7 mouse cellular contexts compared by ENCODE assay signal in the genomic region with DNA sequence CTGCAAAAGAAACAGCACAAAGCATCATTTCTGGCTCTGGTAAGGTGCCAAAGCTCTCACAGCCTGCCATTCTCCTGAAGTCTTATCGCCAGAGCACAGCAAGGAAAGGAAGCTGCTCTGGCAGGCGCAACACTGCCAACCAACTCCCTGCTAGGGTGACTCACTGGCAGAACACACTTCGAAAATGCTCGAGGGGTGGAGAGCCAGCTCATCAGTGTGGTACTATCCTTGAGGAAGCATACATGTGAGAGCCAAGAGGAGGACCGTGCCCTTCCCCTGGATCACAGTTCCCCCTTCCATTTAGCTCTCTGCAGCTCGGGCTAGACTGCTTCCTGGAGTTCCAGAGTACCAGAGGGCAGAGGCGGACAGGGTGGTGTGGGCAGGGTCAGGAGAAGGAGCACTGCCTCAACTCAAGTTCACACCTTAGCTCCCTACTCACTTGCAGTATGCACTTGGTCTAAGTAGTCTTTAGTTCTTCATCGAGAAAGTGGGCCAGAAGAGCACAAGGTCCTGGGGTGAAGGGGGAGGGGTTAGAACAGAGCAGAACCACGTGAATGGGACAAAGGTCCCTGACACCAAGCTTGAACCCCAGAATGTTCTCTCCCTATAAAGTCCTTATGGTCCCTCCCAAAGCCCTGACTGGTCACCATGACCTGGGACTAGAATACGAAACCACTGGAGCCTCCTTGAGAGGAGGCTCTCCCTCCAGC.
A peak's percentile ranks its signal among the peaks of the same experiment; 100 is the strongest.
DNase-seq lines count a peak whose midpoint lies in the region; ATAC-seq and TF ChIP-seq lines count a peak whose summit lies in the region.

No protein-coding gene starts in this region.

- ATAC-seq in heart, embryonic 13.5 days (ENCODE audit: extremely low read depth, insufficient number of reproducible peaks, low FRiP score, low TSS enrichment), result no peak
- peak; percentile 52; the same call in 1 of the 2 replicates for ATAC-seq in stomach, embryonic 16.5 days (ENCODE audit: insufficient read depth, low FRiP score)

- peaks cover 73% of the 10 kb centered on the region for H3K4me1 ChIP-seq in thymus, adult 2 months (replicated peaks; ENCODE audit: control insufficient read depth, insufficient read depth, low read length)
- H3K4me1 ChIP-seq in heart, embryonic 13.5 days, result peaks cover 35% of the 10 kb centered on the region
- H3K4me1 ChIP-seq in stomach, embryonic 16.5 days (ENCODE audit: control insufficient read depth, insufficient read depth, low read length), result peaks cover 2% of the 10 kb centered on the region; the same call in 1 of the 2 replicates

- H3K9me3 ChIP-seq in heart, embryonic 13.5 days, result no peaks in the 10 kb centered on the region
- no peaks in the 10 kb centered on the region for H3K9me3 ChIP-seq in stomach, embryonic 16.5 days (replicated peaks; ENCODE audit: control insufficient read depth, low read length)

- DNase-seq in thymus, adult 2 months, result no peak
- DNase-seq in thymus, postnatal 10 days (ENCODE audit: low spot score in 2 of 2), result no peak
- DNase-seq in cerebellum, adult 11 months, result peak; percentile 79
- DNase-seq in left cerebral cortex, postnatal 36 days (ENCODE audit: low spot score in 2 of 2), result peak; percentile 75
- DNase-seq in T-cell, adult 2 months (ENCODE audit: low spot score), result no peak

- H3K36me3 ChIP-seq in thymus, adult 2 months (ENCODE audit: control insufficient read depth, insufficient read depth, low read length), result no peaks in the 10 kb centered on the region
- H3K36me3 ChIP-seq in heart, embryonic 13.5 days, result peaks cover 6% of the 10 kb centered on the region; the same call in 1 of the 2 replicates
- H3K36me3 ChIP-seq in stomach, embryonic 16.5 days (ENCODE audit: control insufficient read depth, insufficient read depth, low read length), result no peaks in the 10 kb centered on the region

- H3K9ac ChIP-seq in heart, embryonic 13.5 days, result no peak overlapping the region
- H3K9ac ChIP-seq in stomach, embryonic 16.5 days (ENCODE audit: low read length), result no peak overlapping the region

- intact Hi-C loops in left cerebral cortex, postnatal 36 days (cut with DNase I), result no loop called here

- no peak overlapping the region for H3K4me3 ChIP-seq in thymus, adult 2 months (ENCODE audit: control insufficient read depth, insufficient read depth, low read length)
- no peak overlapping the region for H3K4me3 ChIP-seq in heart, embryonic 13.5 days
- no peak overlapping the region for H3K4me3 ChIP-seq in stomach, embryonic 16.5 days (replicated peaks; ENCODE audit: low read length)

- no peak overlapping the region for H3K4me2 ChIP-seq in heart, embryonic 13.5 days
- H3K4me2 ChIP-seq in stomach, embryonic 16.5 days (ENCODE audit: low read depth, low read length), result no peak overlapping the region

- no peaks in the 10 kb centered on the region for H3K27me3 ChIP-seq in thymus, adult 2 months (ENCODE audit: control insufficient read depth, insufficient read depth, low read length)
- H3K27me3 ChIP-seq in heart, embryonic 13.5 days (replicated peaks), result no peaks in the 10 kb centered on the region
- H3K27me3 ChIP-seq in stomach, embryonic 16.5 days (ENCODE audit: control insufficient read depth, insufficient read depth, low read length), result no peaks in the 10 kb centered on the region

- 54% methylated on average over 10 of the region's 10 CpGs for WGBS in thymus, adult 2 months
- WGBS in heart, embryonic 13.5 days, result 59% methylated on average over 10 of the region's 10 CpGs
- WGBS in stomach, embryonic 16.5 days, result 76% methylated on average over 10 of the region's 10 CpGs

- peak overlapping the region; percentile 42; the same call in 1 of the 2 replicates for H3K27ac ChIP-seq in thymus, adult 2 months (ENCODE audit: control insufficient read depth, insufficient read depth, low read length)
- peak overlapping the region; percentile 45; the same call in 1 of the 2 replicates for H3K27ac ChIP-seq in heart, embryonic 13.5 days (replicated peaks)
- no peak overlapping the region for H3K27ac ChIP-seq in stomach, embryonic 16.5 days (ENCODE audit: low read length)

- TF ChIP-seq CTCF in thymus, adult 2 months (IDR thresholded peaks at IDR 0.05; ENCODE audit: borderline replicate concordance, control insufficient read depth, extremely low read depth, insufficient read depth, low read length, poor library complexity), result no peak

- TF ChIP-seq POLR2A in thymus, adult 2 months (IDR thresholded peaks at IDR 0.05; ENCODE audit: control insufficient read depth, extremely low read depth, insufficient read depth, low read length, poor library complexity), result no peak

Comparison
In these comparisons a context has a peak if more than half of its experiments do, and no peak if none do; other contexts are left out.
1. DNase-seq: peak in cerebellum, adult 11 months (single experiment) and left cerebral cortex, postnatal 36 days (2 of 2); none in thymus, adult 2 months (single experiment), thymus, postnatal 10 days (0 of 2) and T-cell, adult 2 months (single experiment).